Mouse (Mus musculus): Measurements from ENCODE around the gene Zfp106. TPM values are rescaled to one million over a fixed set of nuclear protein-coding genes. Genes with fewer than 3 reads are reported as not detected.

Zfp106 gene
- 80.2 TPM for polyA plus RNA-seq (2015; fragmentation: Illumina TruSeq; extraction: RNeasy Lipid Tissue Mini Kit (QIAGEN cat#74804); ENCODE audit: low read depth, low replicate concordance)

DNA sequence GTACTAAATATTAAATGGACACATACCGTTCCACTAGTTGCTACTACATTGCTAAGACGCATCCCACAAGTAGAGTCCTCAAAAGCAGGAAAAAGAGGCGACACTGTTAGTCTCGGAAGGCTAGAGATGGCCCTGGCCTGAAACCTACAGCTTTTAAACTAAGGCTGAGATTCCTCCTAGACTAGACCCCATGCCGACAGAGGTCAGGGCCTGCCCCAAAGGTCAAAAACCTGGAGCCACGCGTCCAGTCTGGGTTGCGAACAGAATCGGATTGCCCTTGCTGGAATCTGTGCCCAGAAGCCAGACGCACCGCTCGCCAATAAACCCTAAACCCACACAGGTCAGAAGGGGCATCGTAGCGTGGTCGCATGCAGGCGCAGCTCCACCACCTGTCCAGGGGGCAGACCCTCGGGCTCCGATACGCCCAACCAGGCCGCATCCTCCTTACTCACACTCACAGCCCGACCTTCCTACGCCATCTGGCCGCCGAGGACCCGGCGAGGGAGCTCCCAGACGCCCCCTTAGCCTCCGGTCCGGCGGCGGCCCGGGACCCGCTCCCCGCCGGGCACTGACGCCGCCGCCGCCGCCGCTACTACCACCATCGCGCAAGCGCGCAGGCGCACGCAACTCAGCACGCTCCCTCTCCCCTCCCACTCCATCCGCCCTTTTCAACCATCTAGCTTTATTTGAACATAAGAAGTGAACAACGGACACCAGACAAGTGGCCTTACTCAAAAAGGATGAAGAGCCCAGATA lies at the start of gene Zfp106:
Gene Zfp106, minus strand, starts transcription at position 609 of the 756 bp plus-strand sequence.

DNA sequence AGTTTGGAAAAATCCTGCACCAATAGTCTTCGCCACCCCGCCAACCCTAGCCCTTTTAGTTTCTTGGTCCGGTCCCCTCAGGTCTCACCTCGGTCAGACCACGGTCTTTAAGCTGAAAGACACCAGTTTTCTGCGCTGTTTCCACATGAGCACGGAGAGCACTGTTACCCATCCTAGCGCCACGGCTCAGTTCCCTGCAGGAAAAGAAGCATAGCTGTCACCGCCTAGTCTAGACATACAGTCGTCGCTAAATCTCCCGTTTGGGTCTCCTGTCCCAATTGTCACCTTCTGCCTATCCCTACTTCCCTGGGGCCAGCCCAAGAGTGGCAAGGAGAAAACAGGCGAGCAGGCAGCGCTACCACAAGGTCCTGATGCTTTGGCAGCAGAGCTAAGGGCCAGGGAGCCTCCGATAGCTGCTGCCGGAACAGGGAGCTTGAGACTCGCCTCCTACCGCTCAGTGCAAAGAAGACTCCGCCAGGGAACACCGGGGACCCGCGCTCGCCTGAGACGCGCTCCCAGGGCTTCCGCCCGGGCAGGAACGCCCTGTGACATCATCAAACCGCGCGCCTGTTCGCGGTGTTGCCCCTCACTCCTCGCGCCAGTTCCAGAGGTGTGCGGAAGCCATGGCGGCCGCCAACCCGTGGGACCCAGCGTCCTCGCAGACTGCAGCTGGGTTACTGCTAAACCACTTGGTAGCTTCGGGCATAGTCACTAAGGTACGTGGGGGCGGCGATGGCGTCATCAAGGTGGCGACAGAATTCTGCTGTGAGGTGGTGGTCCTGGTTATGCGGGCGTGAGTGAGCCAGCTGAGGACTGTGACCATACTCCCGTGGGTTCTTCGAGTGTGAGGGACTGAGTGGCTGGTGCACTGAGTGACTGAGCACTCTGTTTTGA lies 45.4 kb upstream of the Zfp106 start, which contains the start of the genes Haus2 and Lrrc57:
Gene Haus2, plus strand, starts transcription at position 554 of the 894 bp plus-strand sequence.
Gene Lrrc57, minus strand, starts transcription at position 691 of the 894 bp plus-strand sequence.

DNA sequence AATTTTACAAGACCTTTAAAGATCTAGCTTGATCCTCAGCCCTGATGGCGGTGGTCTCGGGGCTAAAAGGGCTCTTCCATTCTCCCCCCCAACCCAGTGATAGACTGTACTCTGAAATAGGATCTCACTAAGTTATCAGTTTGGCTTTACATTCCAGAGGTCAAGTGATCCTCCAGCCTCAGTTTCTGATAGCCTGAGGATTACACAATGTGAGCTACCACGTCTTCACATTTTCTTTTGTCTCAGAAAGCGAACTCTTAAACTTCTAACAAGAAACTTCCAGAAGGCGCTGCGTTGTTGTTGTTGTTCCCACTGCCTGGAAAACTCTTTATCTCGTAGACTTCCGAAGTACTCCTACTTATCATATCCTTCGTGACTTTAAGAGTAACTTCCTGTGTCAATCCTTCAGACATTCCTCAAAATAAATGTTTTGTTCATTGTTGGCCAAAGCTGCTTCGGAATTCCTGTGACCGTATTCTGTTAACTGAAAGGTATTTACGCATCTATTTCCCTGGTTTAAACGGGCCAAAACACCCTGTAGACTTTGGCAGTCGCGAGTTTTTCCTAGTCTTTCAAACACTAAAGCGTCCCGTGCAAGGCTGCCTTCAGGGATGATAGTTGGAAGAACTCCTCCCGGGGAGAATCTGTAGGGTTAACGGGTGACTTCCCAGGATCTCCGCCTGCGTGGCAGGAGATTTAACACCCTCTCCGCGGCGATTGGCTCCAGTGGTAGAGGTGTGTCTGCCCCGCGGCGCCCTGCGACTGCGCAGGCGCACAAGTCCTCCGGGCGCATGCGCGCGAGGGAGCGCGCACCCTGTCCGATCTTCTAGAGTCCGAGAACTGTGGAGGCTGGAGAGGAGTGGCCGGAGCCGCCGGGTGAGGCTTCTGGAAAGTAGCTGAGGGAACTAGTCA lies 3.5 kb upstream of the Zfp106 start, which contains the start of gene Snap23:
Gene Snap23, plus strand, starts transcription at position 786 of the 912 bp plus-strand sequence.

Other genes with a start within 250 kb of the Zfp106 start
- not detected for gene Pla2g4f, start 249.7 kb downstream of the Zfp106 start, polyA plus RNA-seq (2015; fragmentation: Illumina TruSeq; extraction: RNeasy Lipid Tissue Mini Kit (QIAGEN cat#74804); ENCODE audit: low read depth, low replicate concordance)
- 44.6 TPM for gene Vps39, start 210.7 kb downstream of the Zfp106 start, polyA plus RNA-seq (2015; fragmentation: Illumina TruSeq; extraction: RNeasy Lipid Tissue Mini Kit (QIAGEN cat#74804); ENCODE audit: low read depth, low replicate concordance)
- 7.4 TPM for gene Ganc, start 159.9 kb downstream of the Zfp106 start, polyA plus RNA-seq (2015; fragmentation: Illumina TruSeq; extraction: RNeasy Lipid Tissue Mini Kit (QIAGEN cat#74804); ENCODE audit: low read depth, low replicate concordance)
- gene Tmem87a, start 159.7 kb downstream of the Zfp106 start, polyA plus RNA-seq (2015; fragmentation: Illumina TruSeq; extraction: RNeasy Lipid Tissue Mini Kit (QIAGEN cat#74804); ENCODE audit: low read depth, low replicate concordance) = 29.8 TPM
- 4.4 TPM for gene Capn3, start 107.8 kb downstream of the Zfp106 start, polyA plus RNA-seq (2015; fragmentation: Illumina TruSeq; extraction: RNeasy Lipid Tissue Mini Kit (QIAGEN cat#74804); ENCODE audit: low read depth, low replicate concordance)
- gene Snap23, start 3.8 kb upstream of the Zfp106 start, polyA plus RNA-seq (2015; fragmentation: Illumina TruSeq; extraction: RNeasy Lipid Tissue Mini Kit (QIAGEN cat#74804); ENCODE audit: low read depth, low replicate concordance) = 20.2 TPM
- 25.5 TPM for gene Haus2, start 45.5 kb upstream of the Zfp106 start, polyA plus RNA-seq (2015; fragmentation: Illumina TruSeq; extraction: RNeasy Lipid Tissue Mini Kit (QIAGEN cat#74804); ENCODE audit: low read depth, low replicate concordance)
- gene Lrrc57, start 45.7 kb upstream of the Zfp106 start, polyA plus RNA-seq (2015; fragmentation: Illumina TruSeq; extraction: RNeasy Lipid Tissue Mini Kit (QIAGEN cat#74804); ENCODE audit: low read depth, low replicate concordance) = 55.1 TPM
- 7.6 TPM for gene Stard9, start 65.3 kb upstream of the Zfp106 start, polyA plus RNA-seq (2015; fragmentation: Illumina TruSeq; extraction: RNeasy Lipid Tissue Mini Kit (QIAGEN cat#74804); ENCODE audit: low read depth, low replicate concordance)